Mouse (Mus musculus) heart, embryonic 11.5 days (tissue): Measurements from ENCODE around the gene Ctse. TPM values are rescaled to one million over a fixed set of nuclear protein-coding genes. Genes with fewer than 3 reads are reported as not detected.
A peak's percentile ranks its signal among the peaks of the same experiment; 100 is the strongest.
"Not testable (repeated sequence)": the region's sequence is repeated elsewhere in the genome, so short reads cannot be mapped to it uniquely, and the experiment has no call there.

Experiments
- ATAC-seq: fragments of 200-750 bp; cut with Nextera tagmentation; replicated peaks from 2 replicates; pipeline ENCODE4 v1.8.0; 2017; ENCODE audit warnings: moderate library complexity; ENCODE audit not compliant: insufficient number of reproducible peaks, low FRiP score, low TSS enrichment
- H3K27ac ChIP-seq: fragments of 300-500 bp; sonication (generic); 2 replicates; pipeline ENCODE4 v1.5.1; 2014; ENCODE audit warnings: mild to moderate bottlenecking, low read depth, low read length
- H3K27me3 ChIP-seq: fragments of 300-500 bp; sonication (generic); 2 replicates; pipeline ENCODE4 v1.6.1; 2014; ENCODE audit warnings: mild to moderate bottlenecking, low read length, mixed read lengths; ENCODE audit not compliant: control insufficient read depth, insufficient read depth
- H3K36me3 ChIP-seq: fragments of 300-500 bp; sonication (generic); 2 replicates; pipeline ENCODE4 v1.6.1; 2014; ENCODE audit warnings: mild to moderate bottlenecking, low read length, moderate library complexity, mixed read lengths; ENCODE audit not compliant: control insufficient read depth, insufficient read depth
- H3K4me1 ChIP-seq: fragments of 300-500 bp; sonication (generic); 2 replicates; pipeline ENCODE4 v1.6.1; 2014; ENCODE audit warnings: low read length; ENCODE audit not compliant: control insufficient read depth, insufficient read depth
- H3K4me2 ChIP-seq: fragments of 300-500 bp; sonication (generic); 2 replicates; pipeline ENCODE4 v1.6.1; 2014; ENCODE audit warnings: mild to moderate bottlenecking, moderate library complexity
- H3K4me3 ChIP-seq: fragments of 300-500 bp; sonication (generic); 2 replicates; pipeline ENCODE4 v1.5.1; 2014; ENCODE audit warnings: low read depth, low read length
- H3K9ac ChIP-seq: fragments of 300-500 bp; sonication (generic); 2 replicates; pipeline ENCODE4 v1.6.1; 2014; ENCODE audit warnings: mild to moderate bottlenecking, low read depth, low read length, moderate library complexity
- H3K9me3 ChIP-seq: fragments of 300-500 bp; sonication (generic); replicated peaks from 2 replicates; pipeline ENCODE4 v1.6.1; 2016; ENCODE audit warnings: low read length; ENCODE audit not compliant: control insufficient read depth
- WGBS: fragments of 180-500 bp; shearing (Covaris S2); extraction: QIAGEN DNeasy Blood & Tissue Kit; methylation state at CpG from one replicate; pipeline ENCODE4 v1.1.7; 2014; ENCODE audit not compliant: insufficient replicate concordance; 5-methylcytosine and 5-hydroxymethylcytosine counted together
- polyA plus RNA-seq: library from polyadenylated mRNA; unstranded; fragments of >200 nt; fragmentation: Nextera tagmentation; extraction: Ambion mirVana; gene quantifications from 2 replicates; pipeline ENCODE4 v1.2.1, GENCODE M21; 2014

Gene Ctse
- polyA plus RNA-seq, 1 experiment from 2014 or later: 0.94 TPM

- Histone ChIP-seq H3K27ac (no peak overlapping the region), H3K27me3 (no peaks in the 10 kb centered on the region), H3K4me2 (no peak overlapping the region), H3K9me3 (0 out of 2 replicates have a peak, but pooled peaks cover 3% of the 10 kb centered on the region), H3K9ac (no peak overlapping the region), H3K4me1 (0 out of 2 replicates have a peak, but pooled peaks cover 3% of the 10 kb centered on the region), H3K36me3 (no peaks in the 10 kb centered on the region), H3K4me3 (no peak overlapping the region)
- no peak for ATAC-seq
- WGBS: 49% methylated on average over 5 of the region's 5 CpGs
Observed at GRCm38 (mm10) chr1:131616546-131617220, 21.4 kb upstream of the Ctse start.

DNA sequence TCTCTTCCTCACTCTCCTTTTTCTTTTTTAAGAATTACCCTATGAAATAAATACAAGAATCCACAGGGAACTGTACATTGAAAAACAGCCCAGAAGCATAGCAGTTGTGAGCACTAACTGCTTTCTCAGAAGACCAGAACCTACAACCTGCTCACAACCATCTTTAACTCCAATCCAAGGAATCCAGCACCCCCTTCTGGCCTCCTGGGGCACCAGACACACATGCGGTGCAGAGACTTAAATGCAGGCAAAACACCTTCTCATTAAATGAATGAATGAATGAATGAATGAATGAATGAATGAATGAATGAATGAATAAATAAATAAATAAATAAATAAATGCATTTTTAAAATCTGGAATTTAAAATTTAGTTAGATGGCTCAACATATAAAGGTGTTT lies 19.5 kb upstream of the Ctse start:
- no peak overlapping the region for H3K9ac ChIP-seq
- H3K27me3 ChIP-seq: no peaks in the 10 kb centered on the region
- WGBS: 67% methylated on average over 1 of the region's 1 CpGs
- H3K9me3 ChIP-seq: 0 out of 2 replicates have a peak, but pooled peaks cover 3% of the 10 kb centered on the region
- 0 out of 2 replicates have a peak, but pooled peaks cover under 1% of the 10 kb centered on the region for H3K4me1 ChIP-seq
- ATAC-seq: no peak
- H3K4me3 ChIP-seq: no peak overlapping the region
- no peak overlapping the region for H3K4me2 ChIP-seq
- no peak overlapping the region for H3K27ac ChIP-seq
- no peaks in the 10 kb centered on the region for H3K36me3 ChIP-seq

DNA sequence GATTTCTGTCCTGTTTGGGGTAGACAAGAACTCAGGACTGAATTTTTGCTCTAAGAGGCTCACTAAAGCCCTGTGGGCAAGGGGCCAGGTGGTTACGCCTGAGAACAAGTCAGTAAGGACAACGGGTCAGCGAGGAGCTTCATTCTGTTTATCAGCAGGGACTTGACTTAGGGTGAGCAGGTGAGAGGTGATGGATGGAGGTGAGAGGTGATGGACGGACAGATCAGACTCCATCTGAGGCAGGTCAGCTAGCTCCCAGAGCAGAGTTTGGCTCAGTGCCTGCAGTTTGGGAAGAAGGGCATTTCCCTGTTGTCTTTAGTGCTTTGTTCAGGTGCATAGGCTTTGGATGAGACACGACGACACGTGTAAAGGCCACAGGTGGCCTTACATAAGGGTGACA lies 18.8 kb upstream of the Ctse start:
- Histone ChIP-seq H3K9ac (no peak overlapping the region), H3K27ac (no peak overlapping the region), H3K4me2 (no peak overlapping the region), H3K36me3 (no peaks in the 10 kb centered on the region), H3K27me3 (no peaks in the 10 kb centered on the region), H3K4me3 (no peak overlapping the region), H3K4me1 (peaks cover 6% of the 10 kb centered on the region; the same call in 1 of the 2 replicates), H3K9me3 (0 out of 2 replicates have a peak, but pooled peaks cover 3% of the 10 kb centered on the region)
- no peak for ATAC-seq
- 68% methylated on average over 7 of the region's 7 CpGs for WGBS

GRCm38 (mm10) chr1:131623644-131624043 lies 14.5 kb upstream of the Ctse start:
- no peak overlapping the region for H3K4me3 ChIP-seq
- no peak overlapping the region for H3K27ac ChIP-seq
- H3K9ac ChIP-seq: no peak overlapping the region
- 0 out of 2 replicates have a peak, but pooled peaks cover 3% of the 10 kb centered on the region for H3K9me3 ChIP-seq
- no peak overlapping the region for H3K4me2 ChIP-seq
- peaks cover 12% of the 10 kb centered on the region; the same call in 1 of the 2 replicates for H3K4me1 ChIP-seq
- ATAC-seq: no peak
- H3K36me3 ChIP-seq: no peaks in the 10 kb centered on the region
- H3K27me3 ChIP-seq: no peaks in the 10 kb centered on the region
- 73% methylated on average over 3 of the region's 3 CpGs for WGBS

DNA sequence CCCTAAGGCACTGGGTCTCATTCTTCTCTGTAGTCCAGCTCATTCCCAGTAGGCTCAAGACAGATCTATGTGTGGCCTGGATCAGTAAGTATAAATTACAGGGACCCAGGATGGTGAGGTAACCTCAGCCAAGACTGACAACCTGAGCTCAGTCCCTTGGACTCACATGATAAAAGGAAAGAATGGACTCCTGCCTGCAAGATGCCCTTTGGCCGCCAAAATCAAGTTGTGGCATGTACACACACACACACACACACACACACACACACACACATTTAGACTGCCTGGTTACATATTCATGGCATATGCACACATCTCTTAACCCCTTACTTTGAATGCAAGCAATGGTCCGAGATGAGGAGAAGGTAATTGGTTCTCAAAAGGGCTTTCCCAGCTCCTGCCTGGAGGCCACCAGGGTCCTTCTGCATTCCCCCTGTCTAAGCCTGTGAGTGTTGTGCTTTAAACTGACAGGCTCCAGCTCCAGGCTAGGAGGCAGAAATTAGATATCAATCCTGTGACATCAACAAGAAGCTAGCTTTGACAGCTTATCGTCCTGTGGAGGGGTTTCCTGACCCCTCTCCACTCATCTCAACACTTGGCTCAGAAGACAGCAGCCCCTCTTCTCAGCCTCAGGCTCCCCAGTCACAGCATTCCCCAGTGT lies 13.8 kb upstream of the Ctse start:
- 26% methylated on average over 3 of the region's 3 CpGs for WGBS

DNA sequence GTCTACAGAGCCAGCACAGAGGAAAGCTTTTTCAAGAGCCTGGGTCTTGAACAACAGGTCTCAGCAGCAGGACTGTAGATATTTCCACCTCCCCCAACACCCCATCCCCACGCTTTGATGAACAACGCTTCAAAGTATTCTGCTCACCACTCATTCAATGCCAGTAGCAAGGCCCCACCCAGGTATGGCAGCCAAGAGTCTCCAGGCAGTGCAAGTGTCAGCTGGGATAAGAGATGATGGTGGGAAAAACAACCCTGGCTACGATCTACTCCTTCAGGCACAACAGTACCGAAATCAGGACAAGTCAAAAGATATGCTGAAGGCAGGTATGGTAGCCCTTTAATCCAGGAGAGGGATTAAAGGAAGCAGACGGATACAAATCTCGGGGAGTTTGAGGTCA lies 11.9 kb upstream of the Ctse start:
- H3K9me3 ChIP-seq: no peaks in the 10 kb centered on the region
- peaks cover 12% of the 10 kb centered on the region; the same call in 1 of the 2 replicates for H3K4me1 ChIP-seq
- no peak for ATAC-seq
- no peak overlapping the region for H3K9ac ChIP-seq
- 85% methylated on average over 6 of the region's 6 CpGs for WGBS
- no peak overlapping the region for H3K4me3 ChIP-seq
- H3K27me3 ChIP-seq: no peaks in the 10 kb centered on the region
- no peaks in the 10 kb centered on the region for H3K36me3 ChIP-seq
- no peak overlapping the region for H3K27ac ChIP-seq
- no peak overlapping the region for H3K4me2 ChIP-seq

More for the DNA sequence above, 13.8 kb upstream of the Ctse start:
- H3K27me3 ChIP-seq: no peaks in the 10 kb centered on the region
- H3K4me2 ChIP-seq: peak overlapping the region; percentile 19; the same call in 1 of the 2 replicates
- H3K4me1 ChIP-seq: peaks cover 12% of the 10 kb centered on the region; the same call in 1 of the 2 replicates
- ATAC-seq: no peak
- 0 out of 2 replicates have a peak, but pooled peaks cover 2% of the 10 kb centered on the region for H3K9me3 ChIP-seq
- H3K27ac ChIP-seq: no peak overlapping the region
- H3K9ac ChIP-seq: no peak overlapping the region
- H3K4me3 ChIP-seq: no peak overlapping the region
- no peaks in the 10 kb centered on the region for H3K36me3 ChIP-seq

- not testable (repeated sequence) for H3K4me3 ChIP-seq, ATAC-seq, H3K9ac ChIP-seq, H3K27me3 ChIP-seq, H3K36me3 ChIP-seq, H3K4me1 ChIP-seq, H3K9me3 ChIP-seq, H3K4me2 ChIP-seq, H3K27ac ChIP-seq
- WGBS: 86% methylated on average over 6 of the region's 6 CpGs
Observed at GRCm38 (mm10) chr1:131632216-131632615, 5.9 kb upstream of the Ctse start.

DNA sequence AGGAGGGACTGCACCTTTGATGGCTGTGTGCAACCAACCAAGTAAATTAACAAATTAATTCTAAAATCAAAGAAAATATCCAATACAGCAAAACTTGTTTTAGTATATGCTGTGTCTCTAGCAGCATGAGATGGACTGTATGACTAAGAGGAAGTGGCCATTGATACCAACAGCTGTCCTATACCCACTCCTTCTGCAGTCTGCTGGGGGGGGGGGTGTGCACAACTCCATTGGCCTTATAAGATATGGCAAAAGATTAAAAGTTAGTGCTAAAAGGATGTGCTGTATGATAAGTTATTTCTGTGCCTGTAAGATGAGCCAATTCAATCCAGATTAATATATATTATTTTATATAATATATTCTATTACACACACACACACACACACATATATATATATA lies 3.6 kb upstream of the Ctse start:
- no peaks in the 10 kb centered on the region for H3K27me3 ChIP-seq
- H3K27ac ChIP-seq: no peak overlapping the region
- H3K4me1 ChIP-seq: no peaks in the 10 kb centered on the region
- no peaks in the 10 kb centered on the region for H3K36me3 ChIP-seq
- H3K9me3 ChIP-seq: no peaks in the 10 kb centered on the region
- ATAC-seq: no peak
- no peak overlapping the region for H3K4me2 ChIP-seq
- H3K4me3 ChIP-seq: no peak overlapping the region
- H3K9ac ChIP-seq: no peak overlapping the region
